Mouse (Mus musculus) G1E (cell line): ENCODE results near the gene Pawr. TPM values are rescaled to one million over a fixed set of nuclear protein-coding genes. Genes with fewer than 3 reads are reported as not detected.

Experiments
- ATAC-seq: 2 replicates; pipeline ENCODE4 v1.8.0; 2016; ENCODE audit warnings: mild to moderate bottlenecking; ENCODE audit not compliant: insufficient number of reproducible peaks, poor library complexity, low FRiP score, severe bottlenecking; ENCODE audit errors: extremely low read depth
- DNase-seq: peaks from one replicate; pipeline ENCODE4 v3.0.0; 2012; ENCODE audit warnings: low spot score
- H3K27me3 ChIP-seq: 2 replicates; pipeline ENCODE4 v1.6.1; 2012; ENCODE audit warnings: mild to moderate bottlenecking, low read length, inconsistent platforms; ENCODE audit not compliant: insufficient read depth
- H3K36me3 ChIP-seq: replicated peaks from 2 replicates; pipeline ENCODE3; 2012; ENCODE audit warnings: mild to moderate bottlenecking, inconsistent platforms
- H3K4me1 ChIP-seq: 2 replicates; pipeline ENCODE4 v1.6.1; 2012; ENCODE audit warnings: low read depth, low read length, inconsistent platforms, mixed read lengths; ENCODE audit not compliant: insufficient read depth
- H3K4me3 ChIP-seq: 2 replicates; pipeline ENCODE4 v1.5.1; 2012; ENCODE audit warnings: low read depth, mild to moderate bottlenecking, inconsistent platforms, low read length, moderate library complexity, mixed read lengths
- H3K9me3 ChIP-seq: replicated peaks from 2 replicates; pipeline ENCODE4 v1.6.1; 2012; ENCODE audit warnings: inconsistent platforms
- CTCF ChIP-seq: IDR thresholded peaks from 2 replicates; pipeline ENCODE4 v1.5.1; 2012; ENCODE audit warnings: low read depth, low read length, inconsistent platforms, mixed read lengths
- GATA1 ChIP-seq: IDR thresholded peaks from 2 replicates; pipeline ENCODE4 v1.6.1; 2012; ENCODE audit warnings: borderline replicate concordance, low read length, inconsistent platforms, mixed read lengths
- GATA2 ChIP-seq: IDR thresholded peaks from 2 replicates; pipeline ENCODE4 v1.6.1; 2012; ENCODE audit warnings: low read depth, low read length, inconsistent platforms, borderline replicate concordance
- POLR2AphosphoS5 ChIP-seq: IDR thresholded peaks from 2 replicates; pipeline ENCODE4 v1.6.1; 2012; ENCODE audit warnings: low read depth, low read length, inconsistent platforms; ENCODE audit not compliant: insufficient replicate concordance
- TAL1 ChIP-seq: conservative IDR thresholded peaks from 2 replicates; pipeline ENCODE4 v1.6.1; 2012; ENCODE audit warnings: low read depth, low read length, inconsistent platforms, mixed read lengths
- polyA plus RNA-seq: library from polyadenylated mRNA; stranded (reverse); fragments of >175 nt; gene quantifications from 2 replicates; pipeline ENCODE4 v1.2.3, GENCODE M21; 2012
- total RNA-seq, 2 experiments: library from RNA; stranded (forward) in 1 of 2; stranded (reverse) in 1 of 2; fragments of 200-1000 nt in 1 of 2; fragments of >200 nt in 1 of 2; fragmentation: Nextera tagmentation in 1 of 2; gene quantifications; 2 replicates each; pipeline ENCODE4 v1.2.3; 2014 to 2017

The Pawr gene
- total and polyA plus RNA-seq, 3 experiments = 46.6 to 81.5 (median 65.2) TPM

- no peaks in the 10 kb centered on the region for H3K36me3 ChIP-seq
- no peak overlapping the region for H3K4me3 ChIP-seq
- no peak for DNase-seq
- H3K27me3 ChIP-seq = no peaks in the 10 kb centered on the region
- H3K9me3 ChIP-seq = peaks cover 4% of the 10 kb centered on the region
- no peak for ATAC-seq
- peaks cover 32% of the 10 kb centered on the region for H3K4me1 ChIP-seq
- TF ChIP-seq GATA2 (no peak), GATA1 (no peak), TAL1 (no peak), CTCF (no peak), POLR2AphosphoS5 (no peak)
Measured at GRCm38 (mm10) chr10:108310195-108310594, 21.7 kb upstream of the Pawr start.

- peaks cover 4% of the 10 kb centered on the region for H3K9me3 ChIP-seq
- no peak for ATAC-seq
- H3K27me3 ChIP-seq = no peaks in the 10 kb centered on the region
- no peak for TF ChIP-seq GATA1
- no peak for TF ChIP-seq GATA2
- TF ChIP-seq CTCF = no peak
- TF ChIP-seq TAL1 = no peak
- H3K4me1 ChIP-seq = peaks cover 34% of the 10 kb centered on the region
- DNase-seq = no peak
- no peaks in the 10 kb centered on the region for H3K36me3 ChIP-seq
- H3K4me3 ChIP-seq = no peak overlapping the region
Measured at GRCm38 (mm10) chr10:108311396-108311795, 20.5 kb upstream of the Pawr start.

GRCm38 (mm10) chr10:108313845-108314244 lies 18.1 kb upstream of the Pawr start:
- DNase-seq = no peak
- H3K9me3 ChIP-seq = peaks cover 4% of the 10 kb centered on the region
- H3K27me3 ChIP-seq = no peaks in the 10 kb centered on the region
- H3K4me1 ChIP-seq = peaks cover 39% of the 10 kb centered on the region
- TF ChIP-seq GATA2 (no peak), CTCF (no peak), TAL1 (no peak), POLR2AphosphoS5 (no peak), GATA1 (no peak)
- no peak for ATAC-seq
- H3K4me3 ChIP-seq = no peak overlapping the region
- no peaks in the 10 kb centered on the region for H3K36me3 ChIP-seq

GRCm38 (mm10) chr10:108314396-108314795 lies 17.5 kb upstream of the Pawr start:
- Histone ChIP-seq H3K36me3 (no peaks in the 10 kb centered on the region), H3K4me1 (peaks cover 39% of the 10 kb centered on the region), H3K9me3 (peaks cover under 1% of the 10 kb centered on the region), H3K4me3 (no peak overlapping the region; the same call in 1 of the 2 replicates), H3K27me3 (no peaks in the 10 kb centered on the region)
- ATAC-seq (peak; percentile 91), DNase-seq (peak; percentile 26)
- TF ChIP-seq CTCF (no peak), GATA1 (no peak), TAL1 (peak; percentile 92)

GRCm38 (mm10) chr10:108315236-108315635 lies 16.7 kb upstream of the Pawr start:
- H3K4me3 ChIP-seq = no peak overlapping the region
- no peak for TF ChIP-seq GATA1
- no peak for TF ChIP-seq GATA2
- no peak for TF ChIP-seq CTCF
- no peak for TF ChIP-seq POLR2AphosphoS5
- ATAC-seq (no peak), DNase-seq (no peak)
- no peaks in the 10 kb centered on the region for H3K27me3 ChIP-seq
- H3K36me3 ChIP-seq = no peaks in the 10 kb centered on the region
- no peaks in the 10 kb centered on the region; the same call in 1 of the 2 replicates for H3K9me3 ChIP-seq
- peaks cover 39% of the 10 kb centered on the region for H3K4me1 ChIP-seq

GRCm38 (mm10) chr10:108328356-108328755 lies 3.6 kb upstream of the Pawr start:
- Histone ChIP-seq H3K9me3 (no peaks in the 10 kb centered on the region), H3K36me3 (no peaks in the 10 kb centered on the region), H3K4me3 (no peak overlapping the region), H3K27me3 (no peaks in the 10 kb centered on the region; the same call in 1 of the 2 replicates), H3K4me1 (peaks cover 26% of the 10 kb centered on the region)
- ATAC-seq (no peak), DNase-seq (no peak)
- TF ChIP-seq GATA1 = no peak
- no peak for TF ChIP-seq POLR2AphosphoS5
- TF ChIP-seq TAL1 = no peak
- TF ChIP-seq CTCF = no peak
- TF ChIP-seq GATA2 = no peak

- H3K9me3 ChIP-seq = no peaks in the 10 kb centered on the region
- ATAC-seq (no peak), DNase-seq (no peak)
- H3K36me3 ChIP-seq = no peaks in the 10 kb centered on the region
- H3K27me3 ChIP-seq = no peaks in the 10 kb centered on the region; the same call in 1 of the 2 replicates
- no peak for TF ChIP-seq POLR2AphosphoS5
- TF ChIP-seq GATA2 = no peak
- TF ChIP-seq TAL1 = no peak
- TF ChIP-seq CTCF = no peak
- TF ChIP-seq GATA1 = no peak
- H3K4me1 ChIP-seq = peaks cover 26% of the 10 kb centered on the region
- H3K4me3 ChIP-seq = no peak overlapping the region
Measured at GRCm38 (mm10) chr10:108328983-108329382, 2.9 kb upstream of the Pawr start.
